Mouse (Mus musculus): ENCODE measurements around the gene Rbfox3.

DNA sequence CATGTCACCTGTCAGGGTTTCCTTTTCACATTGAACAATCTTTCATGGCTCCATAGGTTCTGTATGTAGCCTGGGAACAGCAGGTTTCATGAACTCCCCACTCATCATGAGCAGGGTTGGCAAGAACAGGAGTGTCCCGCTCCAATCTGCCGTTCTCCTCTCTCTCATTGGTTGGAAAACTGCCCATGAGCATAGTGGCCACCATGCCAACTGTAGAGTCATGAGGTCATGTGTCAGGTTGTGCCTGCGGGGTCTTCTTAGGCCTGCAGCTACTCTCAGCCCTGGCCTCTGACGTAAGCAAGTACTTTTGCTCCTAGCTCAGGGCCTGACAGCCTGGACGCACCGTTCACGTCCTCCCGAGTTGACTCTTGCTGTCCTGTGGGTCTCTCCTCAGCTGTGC, 221.1 kb downstream of the Rbfox3 start:
- TF ChIP-seq POLR2A (IDR thresholded peaks at IDR 0.05; ENCODE audit: borderline replicate concordance, control insufficient read depth, low read depth, low read length) (no peak), CTCF (IDR thresholded peaks at IDR 0.05; ENCODE audit: control insufficient read depth, insufficient read depth, low read length) (no peak)
